Mouse (Mus musculus) heart, postnatal 0 days (tissue): ENCODE measurements around the gene Fkbp4. TPM values are rescaled to one million over a fixed set of nuclear protein-coding genes. Genes with fewer than 3 reads are reported as not detected.

ENCODE experiments used
- ATAC-seq: fragments of 200-750 bp; cut with Nextera tagmentation; 2 replicates; pipeline ENCODE4 v1.8.0; 2017; ENCODE audit warnings: low read depth, moderate number of reproducible peaks, moderate library complexity; ENCODE audit not compliant: insufficient read depth
- DNase-seq: peaks from one replicate; pipeline ENCODE4 v3.0.0-alpha.2; 2016; ENCODE audit warnings: low spot score
- H3K27ac ChIP-seq: fragments of 300-500 bp; sonication (generic); 2 replicates; pipeline ENCODE4 v1.5.1; 2014; ENCODE audit warnings: low read depth, mild to moderate bottlenecking
- H3K27me3 ChIP-seq: fragments of 300-500 bp; sonication (generic); 2 replicates; pipeline ENCODE4 v1.6.1; 2014; ENCODE audit warnings: low read length, mixed read lengths; ENCODE audit not compliant: control insufficient read depth, insufficient read depth
- H3K36me3 ChIP-seq: fragments of 300-500 bp; sonication (generic); replicated peaks from 2 replicates; pipeline ENCODE4 v1.6.1; 2014; ENCODE audit warnings: low read length, mixed read lengths; ENCODE audit not compliant: control insufficient read depth, insufficient read depth
- H3K4me1 ChIP-seq: fragments of 300-500 bp; sonication (generic); 2 replicates; pipeline ENCODE4 v1.6.1; 2014; ENCODE audit warnings: antibody characterized with exemption; ENCODE audit not compliant: control insufficient read depth, insufficient read depth
- H3K4me2 ChIP-seq: fragments of 300-500 bp; sonication (generic); 2 replicates; pipeline ENCODE4 v1.6.1; 2014; ENCODE audit warnings: low read depth, mild to moderate bottlenecking, low read length, moderate library complexity
- H3K4me3 ChIP-seq: fragments of 300-500 bp; sonication (generic); 2 replicates; pipeline ENCODE4 v1.5.1; 2014; ENCODE audit warnings: low read depth, low read length
- H3K9ac ChIP-seq: fragments of 300-500 bp; sonication (generic); replicated peaks from 2 replicates; pipeline ENCODE4 v1.6.1; 2014; ENCODE audit warnings: low read depth, low read length, mixed read lengths
- H3K9me3 ChIP-seq: fragments of 300-500 bp; sonication (generic); replicated peaks from 2 replicates; pipeline ENCODE4 v1.6.1; 2016; ENCODE audit warnings: low read length; ENCODE audit not compliant: control insufficient read depth
- CTCF ChIP-seq: IDR thresholded peaks from 2 replicates; pipeline ENCODE4 v1.5.1; 2016; ENCODE audit warnings: antibody characterized with exemption, control low read depth, low read depth
- EP300 ChIP-seq: IDR thresholded peaks from 2 replicates; pipeline ENCODE4 v1.6.1; 2016; ENCODE audit warnings: antibody characterized with exemption, low read depth
- WGBS: fragments of 180-500 bp; shearing (Covaris S2); extraction: QIAGEN DNeasy Blood & Tissue Kit; methylation state at CpG from one replicate; pipeline ENCODE4 v1.1.7; 2014; 5-methylcytosine and 5-hydroxymethylcytosine counted together
- polyA plus RNA-seq: library from polyadenylated mRNA; unstranded; fragments of >200 nt; fragmentation: Nextera tagmentation; extraction: Ambion mirVana; gene quantifications from 2 replicates; pipeline ENCODE4 v1.2.1, GENCODE M21; 2015
- total RNA-seq: library from RNA; depleted of rRNA; stranded (reverse); fragments of >200 nt; gene quantifications from 2 replicates; pipeline ENCODE4 v1.2.3, GENCODE M21; 2014; ENCODE audit warnings: low replicate concordance

Fkbp4 gene
- total and polyA plus RNA-seq, 2 experiments from 2014 or later, result 154 to 217 TPM

DNA sequence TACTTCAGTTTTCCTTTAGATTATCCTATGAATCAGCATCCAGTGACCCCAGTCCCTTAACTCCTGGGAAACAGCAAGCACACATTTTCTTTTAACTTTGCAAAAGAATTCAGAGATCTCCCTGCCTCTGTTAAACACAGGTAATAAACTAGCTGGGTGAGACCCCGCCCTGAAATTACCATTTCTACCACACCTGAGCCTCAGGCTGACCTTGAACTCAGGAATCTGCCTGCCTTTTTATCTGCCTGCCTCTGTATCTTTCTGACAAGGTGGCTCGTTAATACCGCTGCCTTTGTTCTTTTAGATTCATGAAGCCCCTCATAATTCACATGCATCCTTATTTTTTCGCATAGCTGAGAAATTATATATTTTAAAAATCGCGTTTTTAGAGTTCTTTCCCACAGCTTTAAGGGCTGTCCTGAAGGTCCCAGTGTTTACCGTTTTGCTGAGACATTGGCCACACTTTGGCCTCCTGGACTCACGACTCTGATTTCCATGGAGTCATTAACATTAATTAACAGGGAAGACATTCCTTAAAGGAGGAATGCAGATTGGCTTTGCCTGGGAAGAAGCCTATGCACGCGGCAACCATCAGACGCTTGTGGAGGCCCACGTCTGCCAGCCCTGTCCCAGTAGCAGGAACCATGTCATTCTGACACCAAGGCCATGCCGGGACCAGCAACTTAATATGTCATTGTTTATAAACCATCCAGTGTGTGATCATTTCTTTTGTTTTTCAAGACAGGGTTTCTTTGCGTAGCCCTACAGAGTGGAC is 22.4 kb upstream of the Fkbp4 start:
- Histone ChIP-seq H3K4me1 (no peaks in the 10 kb centered on the region), H3K4me2 (no peak overlapping the region), H3K4me3 (no peak overlapping the region), H3K36me3 (no peaks in the 10 kb centered on the region), H3K27ac (no peak overlapping the region), H3K9ac (no peak overlapping the region), H3K27me3 (no peaks in the 10 kb centered on the region), H3K9me3 (no peaks in the 10 kb centered on the region)
- TF ChIP-seq EP300 (no peak), CTCF (no peak)
- no peak for DNase-seq
- WGBS, result 74% methylated on average over 14 of the region's 14 CpGs
- no peak for ATAC-seq

DNA sequence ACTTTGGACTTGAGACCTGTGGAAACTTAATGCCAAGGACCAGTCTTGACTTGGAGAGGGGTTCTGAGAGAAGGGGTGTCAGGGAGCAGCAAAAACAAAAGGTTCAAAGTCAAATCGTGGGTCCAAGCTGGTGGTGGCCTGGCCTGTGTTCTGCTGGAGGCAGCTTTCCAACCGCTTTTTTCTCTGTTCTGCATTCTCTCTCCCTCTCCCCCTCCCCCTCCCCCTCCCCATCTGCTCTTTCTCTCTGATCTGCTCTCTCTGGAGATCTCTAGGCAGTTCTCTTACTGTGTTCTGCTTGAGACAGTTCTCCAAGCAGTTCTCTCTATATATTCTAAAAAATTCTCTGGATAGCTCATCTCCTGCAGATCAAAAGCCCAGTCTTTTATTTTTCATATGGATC is 21.8 kb upstream of the Fkbp4 start:
- Histone ChIP-seq H3K4me1 (no peaks in the 10 kb centered on the region), H3K4me3 (no peak overlapping the region), H3K27ac (no peak overlapping the region), H3K4me2 (no peak overlapping the region), H3K36me3 (no peaks in the 10 kb centered on the region), H3K9me3 (no peaks in the 10 kb centered on the region), H3K27me3 (no peaks in the 10 kb centered on the region), H3K9ac (no peak overlapping the region)
- no peak for TF ChIP-seq CTCF
- TF ChIP-seq EP300, result no peak
- DNase-seq (no peak), ATAC-seq (no peak)
- WGBS, result 34% methylated on average over 2 of the region's 2 CpGs

DNA sequence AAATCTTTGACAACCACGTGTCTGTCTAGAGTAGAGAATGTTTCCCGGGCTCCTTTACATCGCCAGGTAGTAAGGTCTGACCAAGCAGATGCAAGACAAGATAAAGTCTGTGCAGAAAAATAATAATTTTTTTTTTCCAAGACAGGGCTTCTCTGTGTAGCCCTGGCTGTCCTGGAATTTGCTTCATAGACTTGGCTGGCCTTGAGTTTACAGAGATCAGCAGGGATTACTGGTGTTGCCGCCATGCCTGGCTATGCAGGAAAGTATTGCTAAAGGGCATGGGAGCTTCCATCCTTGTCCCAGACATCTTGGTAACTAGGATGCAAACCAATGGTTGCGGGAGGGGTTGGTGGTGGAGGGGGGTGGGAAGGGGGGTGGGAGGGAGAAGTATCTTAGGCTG is 18.7 kb upstream of the Fkbp4 start:
- no peak overlapping the region for H3K4me2 ChIP-seq
- no peak overlapping the region for H3K4me3 ChIP-seq
- ATAC-seq (no peak), DNase-seq (no peak)
- TF ChIP-seq CTCF (no peak), EP300 (no peak)
- no peak overlapping the region for H3K27ac ChIP-seq
- H3K27me3 ChIP-seq, result no peaks in the 10 kb centered on the region
- no peaks in the 10 kb centered on the region for H3K4me1 ChIP-seq
- no peak overlapping the region for H3K9ac ChIP-seq
- no peaks in the 10 kb centered on the region for H3K9me3 ChIP-seq
- 72% methylated on average over 5 of the region's 5 CpGs for WGBS
- H3K36me3 ChIP-seq, result no peaks in the 10 kb centered on the region

DNA sequence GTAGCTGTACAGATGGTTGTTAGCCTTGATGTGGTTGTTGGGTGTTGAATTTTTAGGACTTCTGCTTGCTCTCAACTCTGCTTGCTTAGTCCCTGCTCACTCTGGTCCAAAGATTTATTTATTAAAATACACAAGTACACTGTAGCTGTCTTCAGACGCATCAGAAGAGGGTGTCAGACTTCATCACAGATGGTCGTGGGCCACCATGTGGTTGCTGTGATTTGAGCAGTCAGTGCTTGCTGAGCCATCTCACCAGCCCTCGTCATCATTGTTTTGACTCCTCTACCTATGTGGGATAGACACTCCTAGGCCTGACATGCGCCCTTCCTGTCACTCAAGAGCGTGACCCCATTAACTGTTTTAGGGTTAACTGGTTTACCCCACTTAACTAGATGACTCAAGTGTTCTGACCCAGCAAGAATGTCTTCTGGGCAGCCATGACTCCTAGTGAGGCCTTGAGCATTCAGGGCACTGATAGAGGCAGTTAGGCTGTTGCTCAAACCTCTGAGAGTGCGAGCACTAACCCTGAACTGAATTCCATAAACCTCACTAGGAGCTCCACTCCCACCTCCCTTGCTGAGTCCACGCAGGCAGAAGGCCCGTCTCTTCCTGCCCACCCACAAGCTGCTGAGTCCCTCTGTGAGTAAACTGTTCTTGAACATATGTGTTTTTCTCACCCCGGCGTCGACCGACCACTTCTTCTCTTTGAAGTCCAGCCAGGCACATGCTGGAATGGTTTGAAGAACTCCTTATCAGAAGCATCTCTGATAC is 17.5 kb upstream of the Fkbp4 start:
- Histone ChIP-seq H3K27ac (no peak overlapping the region), H3K9me3 (no peaks in the 10 kb centered on the region), H3K4me1 (no peaks in the 10 kb centered on the region), H3K4me3 (no peak overlapping the region), H3K27me3 (no peaks in the 10 kb centered on the region), H3K4me2 (no peak overlapping the region), H3K36me3 (no peaks in the 10 kb centered on the region), H3K9ac (no peak overlapping the region)
- DNase-seq, result no peak
- TF ChIP-seq EP300 (no peak), CTCF (no peak)
- ATAC-seq, result no peak
- WGBS, result 68% methylated on average over 12 of the region's 12 CpGs

DNA sequence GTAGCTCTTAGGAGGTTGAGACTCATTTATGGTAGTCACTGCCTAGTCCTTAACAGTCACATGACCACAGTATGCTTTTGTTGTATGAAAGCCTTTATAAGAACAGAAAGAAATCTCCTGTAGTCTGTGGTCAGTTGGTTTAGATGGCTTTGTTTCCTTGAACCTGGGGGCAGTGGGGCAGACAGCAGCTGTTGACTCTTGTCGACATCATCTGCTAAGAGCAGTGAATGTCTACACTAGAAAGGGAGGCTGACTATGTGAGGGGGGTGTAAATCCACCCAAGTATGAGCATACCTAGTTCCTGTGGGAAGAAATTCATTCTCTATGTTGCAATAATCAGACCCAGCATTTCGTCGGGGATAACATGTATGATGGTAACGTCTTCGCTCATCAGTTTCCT is 8.6 kb upstream of the Fkbp4 start:
- Histone ChIP-seq H3K27ac (no peak overlapping the region), H3K4me3 (no peak overlapping the region), H3K4me1 (0 out of 2 replicates have a peak, but pooled peaks cover 5% of the 10 kb centered on the region), H3K9ac (no peak overlapping the region), H3K27me3 (no peaks in the 10 kb centered on the region), H3K36me3 (no peaks in the 10 kb centered on the region), H3K9me3 (no peaks in the 10 kb centered on the region), H3K4me2 (no peak overlapping the region)
- TF ChIP-seq EP300 (no peak), CTCF (no peak)
- WGBS, result 92% methylated on average over 5 of the region's 5 CpGs
- DNase-seq, result no peak
- ATAC-seq, result no peak
